Mouse (Mus musculus): Measurements from ENCODE around the gene Smn1. TPM values are rescaled to one million over a fixed set of nuclear protein-coding genes. Genes with fewer than 3 reads are reported as not detected.

Gene Smn1
- total and polyA plus RNA-seq, 3 experiments = 31.2 to 122 (median 35.0) TPM

- TF ChIP-seq RAD21 (IDR thresholded peaks at IDR 0.05; ENCODE audit: low read depth, low read length) = peak; percentile 72
- TF ChIP-seq JUND (conservative IDR thresholded peaks at IDR 0.05; ENCODE audit: low read depth, low read length) = peak; percentile 82
- peak; percentile 60 for TF ChIP-seq SMC3 (IDR thresholded peaks at IDR 0.05; ENCODE audit: low read depth, low read length)
- no peak for TF ChIP-seq CHD1 (IDR thresholded peaks at IDR 0.05; ENCODE audit: low read depth, low read length)
- TF ChIP-seq RCOR1 (conservative IDR thresholded peaks at IDR 0.05; ENCODE audit: low read depth, low read length) = peak; percentile 43; the same call in 1 of the 2 replicates
- no peak for TF ChIP-seq UBTF (IDR thresholded peaks at IDR 0.05; ENCODE audit: low read depth, low read length)
- peak; percentile 88 for TF ChIP-seq IRF4 (IDR thresholded peaks at IDR 0.05; ENCODE audit: low read depth, low read length)
- no peak for TF ChIP-seq MAX (IDR thresholded peaks at IDR 0.05; ENCODE audit: low read length)
- TF ChIP-seq JUN (IDR thresholded peaks at IDR 0.05; ENCODE audit: insufficient read depth, low read depth, low read length) = peak; percentile 73
- peak; percentile 67 for TF ChIP-seq EP300 (IDR thresholded peaks at IDR 0.05; ENCODE audit: low read length)
- peak; percentile 42 to 70 for TF ChIP-seq CTCF (conservative IDR thresholded peaks at IDR 0.05 in 1 of 2, IDR thresholded peaks at IDR 0.05 in 1 of 2; ENCODE audit: low read depth in 2 of 2, low read length in 2 of 2)
- TF ChIP-seq NELFE (IDR thresholded peaks at IDR 0.05; ENCODE audit: low read depth, low read length) = 0 out of 2 replicates have a peak, but pooled peaks have one; percentile 16
- TF ChIP-seq BHLHE40 (IDR thresholded peaks at IDR 0.05; ENCODE audit: low read depth, low read length) = 0 out of 2 replicates have a peak, but pooled peaks have one; percentile 10
- no peak overlapping the region for H3K4me3 ChIP-seq (replicated peaks in 1 of 3; ENCODE audit: low read depth in 2 of 3, low read length in 2 of 3, poor library complexity in 1 of 3)
- no peaks in the 10 kb centered on the region for H3K36me3 ChIP-seq (replicated peaks in 1 of 2; ENCODE audit: control insufficient read depth in 1 of 2, insufficient read depth in 1 of 2, low read length in 1 of 2)
- peaks cover 15% of the 10 kb centered on the region for H3K27me3 ChIP-seq (replicated peaks)
- no peak overlapping the region for H3K9ac ChIP-seq (ENCODE audit: insufficient read depth, low read depth)
- no peaks in the 10 kb centered on the region for H3K9me3 ChIP-seq (replicated peaks; ENCODE audit: low read length)
- no peak overlapping the region for H3K27ac ChIP-seq (ENCODE audit: insufficient read depth, low read depth)
- in situ Hi-C loops (cut with MboI; ENCODE audit: low pct_ligation_motif_present, low pct_unique_long_range_greater_than_20kb, low sequenced_read_pairs) (loop anchor here (25.0 kb wide), 1 partner anchor 275 kb away; no protein-coding TSS in a partner anchor), dilution Hi-C loops (cut with MboI; ENCODE audit: extremely low pct_ligation_motif_present, extremely low pct_unique_long_range_greater_than_20kb, low sequenced_read_pairs) (no loop called here)
- peaks cover 6 to 13% of the 10 kb centered on the region in 2 experiments for H3K4me1 ChIP-seq (ENCODE audit: control insufficient read depth in 1 of 2, insufficient read depth in 2 of 2)
- no peak overlapping the region; the same call in 1 of the 2 replicates for H3K4me2 ChIP-seq (ENCODE audit: insufficient read depth, low read depth, poor library complexity, severe bottlenecking)
- no peak for DNase-seq (ENCODE audit: extremely low read depth)
- no peaks in the 10 kb centered on the region for H3K79me2 ChIP-seq (replicated peaks; ENCODE audit: control insufficient read depth, extremely low read depth, insufficient read depth, poor library complexity, severe bottlenecking)
Measured at GRCm38 (mm10) chr13:100112218-100112972, 12.3 kb upstream of the Smn1 start.

GRCm38 (mm10) chr13:100123970-100124369 is 682 bp upstream of the Smn1 start:
- H3K4me3 ChIP-seq (replicated peaks in 1 of 3; ENCODE audit: low read depth in 2 of 3, low read length in 2 of 3, poor library complexity in 1 of 3) = peak overlapping the region; percentile 85 to 100 (median 92)

More at GRCm38 (mm10) chr13:100123970-100124369, 682 bp upstream of the Smn1 start:
- no peak for DNase-seq (ENCODE audit: extremely low read depth)
- H3K4me2 ChIP-seq (ENCODE audit: insufficient read depth, low read depth, poor library complexity, severe bottlenecking) = peak overlapping the region; percentile 84
- H3K79me2 ChIP-seq (replicated peaks; ENCODE audit: control insufficient read depth, extremely low read depth, insufficient read depth, poor library complexity, severe bottlenecking) = peaks cover 17% of the 10 kb centered on the region
- no peak for TF ChIP-seq E2F4 (IDR thresholded peaks at IDR 0.05; ENCODE audit: insufficient replicate concordance, low read depth, low read length)
- no peak for TF ChIP-seq NELFE (IDR thresholded peaks at IDR 0.05; ENCODE audit: low read depth, low read length)
- TF ChIP-seq TBP (conservative IDR thresholded peaks at IDR 0.05; ENCODE audit: low read depth, low read length) = no peak
- TF ChIP-seq RCOR1 (conservative IDR thresholded peaks at IDR 0.05; ENCODE audit: low read depth, low read length) = no peak
- dilution Hi-C loops (cut with MboI; ENCODE audit: extremely low pct_ligation_motif_present, extremely low pct_unique_long_range_greater_than_20kb, low sequenced_read_pairs) = no loop called here
- H3K36me3 ChIP-seq (replicated peaks in 1 of 2; ENCODE audit: control insufficient read depth in 1 of 2, insufficient read depth in 1 of 2, low read length in 1 of 2) = peaks cover 22 to 27% of the 10 kb centered on the region in 2 experiments
- H3K27ac ChIP-seq (ENCODE audit: insufficient read depth, low read depth) = no peak overlapping the region
- in situ Hi-C loops (cut with MboI; ENCODE audit: low pct_ligation_motif_present, low pct_unique_long_range_greater_than_20kb, low sequenced_read_pairs) = loop anchor here (25.0 kb wide), 1 partner anchor 263 kb away; no protein-coding TSS in a partner anchor
- H3K4me1 ChIP-seq (ENCODE audit: control insufficient read depth in 1 of 2, insufficient read depth in 2 of 2) = peaks cover 0 to 15% of the 10 kb centered on the region in 2 experiments; a peak in 2 of 4 replicates
- H3K9ac ChIP-seq (ENCODE audit: insufficient read depth, low read depth) = peak overlapping the region; percentile 92
- no peaks in the 10 kb centered on the region for H3K27me3 ChIP-seq (replicated peaks)
- no peaks in the 10 kb centered on the region for H3K9me3 ChIP-seq (replicated peaks; ENCODE audit: low read length)

Data from CH12.LX (cell line).